Mouse (Mus musculus): ENCODE data around the gene Lsm10.

Gene Lsm10

DNA sequence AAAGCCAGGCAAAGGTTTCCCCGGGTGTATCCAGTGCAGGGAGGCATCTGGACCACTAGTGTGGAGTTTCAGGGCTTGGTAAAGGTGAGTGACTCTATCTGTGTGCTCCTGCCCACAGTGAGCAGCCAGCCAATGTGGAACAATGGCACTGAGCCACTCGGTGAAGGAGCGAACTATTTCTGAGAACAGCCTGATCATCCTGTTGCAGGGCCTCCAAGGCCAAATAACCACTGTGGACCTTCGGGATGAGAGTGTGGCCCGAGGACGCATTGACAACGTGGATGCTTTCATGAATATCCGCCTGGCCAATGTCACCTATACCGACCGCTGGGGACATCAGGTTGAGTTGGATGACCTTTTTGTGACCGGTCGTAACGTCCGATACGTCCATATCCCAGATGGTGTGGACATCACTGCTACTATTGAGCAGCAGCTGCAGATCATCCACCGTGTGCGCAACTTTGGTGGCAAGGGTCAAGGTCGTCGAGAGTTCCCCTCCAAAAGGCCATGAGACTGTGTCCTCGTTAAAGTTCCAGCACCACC, 1.4 kb downstream of the Lsm10 start:
- no peak for DNase-seq

DNA sequence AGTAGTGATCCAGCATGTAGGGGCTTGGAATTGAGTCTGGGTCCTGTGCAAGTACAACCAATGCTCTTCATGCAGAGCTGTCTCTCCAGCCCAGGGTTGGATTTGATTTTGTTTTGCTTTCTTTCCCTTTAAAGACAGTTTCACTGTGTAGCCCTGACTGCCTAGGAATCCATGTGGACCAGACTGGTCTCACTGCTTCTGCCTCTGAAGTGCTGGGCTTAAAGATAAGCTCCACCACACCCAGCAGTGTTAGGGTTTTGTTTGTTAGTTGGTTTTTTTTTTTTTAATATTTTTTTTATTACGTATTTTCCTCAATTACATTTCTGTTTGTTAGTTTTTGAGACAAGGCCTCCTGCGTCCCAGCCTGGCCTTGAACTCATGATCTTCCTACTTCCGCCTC, 2.9 kb downstream of the Lsm10 start:
- no peak for DNase-seq

DNA sequence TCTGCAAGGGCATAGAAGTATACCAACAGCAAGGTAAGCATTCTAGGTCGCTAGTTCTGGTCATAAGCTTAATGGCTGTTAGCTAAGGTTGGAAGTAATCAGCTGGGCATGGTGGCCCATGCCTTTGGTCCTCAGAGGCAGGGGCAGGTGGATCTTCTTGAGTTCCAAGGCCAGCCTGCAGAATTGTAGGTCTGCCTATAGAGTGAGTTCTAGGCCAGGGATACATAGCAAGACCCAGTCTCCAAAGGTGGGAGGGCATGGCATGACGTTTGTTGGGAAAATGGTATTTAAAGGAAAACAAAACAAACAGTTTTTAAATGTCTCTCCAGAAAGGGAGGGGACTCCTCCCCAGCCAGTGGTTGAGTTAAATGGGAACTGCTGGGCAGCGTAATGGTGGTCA, 4.3 kb downstream of the Lsm10 start:
- no peak for DNase-seq

- no peak for DNase-seq
Observed at GRCm38 (mm10) chr4:126102061-126102841, 5.8 kb downstream of the Lsm10 start.

DNA sequence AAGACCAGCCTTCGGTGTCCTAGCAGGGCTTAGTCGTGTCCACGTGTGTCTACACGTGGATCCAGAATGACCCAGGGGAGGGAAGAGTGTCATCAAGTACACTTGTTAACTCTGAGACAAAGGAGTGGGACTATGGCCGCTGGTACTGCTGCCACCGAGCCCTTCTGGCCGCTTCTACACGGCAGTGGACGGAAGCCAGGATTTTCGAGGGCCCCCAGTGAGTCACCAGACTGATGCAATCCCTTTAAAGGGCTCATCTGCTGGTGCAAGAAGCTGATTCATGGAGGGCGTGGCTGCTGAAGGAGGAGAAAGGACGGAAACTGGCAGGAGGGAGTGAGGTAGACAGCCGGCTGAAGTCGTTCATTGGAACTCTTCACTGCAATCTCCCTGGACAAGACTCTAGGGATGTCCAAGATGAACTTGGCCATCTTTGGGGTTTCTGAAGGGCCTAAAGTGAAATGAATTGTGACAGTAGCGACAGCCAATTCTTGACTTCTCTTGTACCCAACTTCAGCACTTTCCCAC, 6.7 kb downstream of the Lsm10 start:
- DNase-seq: peak; percentile 80 to 88

DNA sequence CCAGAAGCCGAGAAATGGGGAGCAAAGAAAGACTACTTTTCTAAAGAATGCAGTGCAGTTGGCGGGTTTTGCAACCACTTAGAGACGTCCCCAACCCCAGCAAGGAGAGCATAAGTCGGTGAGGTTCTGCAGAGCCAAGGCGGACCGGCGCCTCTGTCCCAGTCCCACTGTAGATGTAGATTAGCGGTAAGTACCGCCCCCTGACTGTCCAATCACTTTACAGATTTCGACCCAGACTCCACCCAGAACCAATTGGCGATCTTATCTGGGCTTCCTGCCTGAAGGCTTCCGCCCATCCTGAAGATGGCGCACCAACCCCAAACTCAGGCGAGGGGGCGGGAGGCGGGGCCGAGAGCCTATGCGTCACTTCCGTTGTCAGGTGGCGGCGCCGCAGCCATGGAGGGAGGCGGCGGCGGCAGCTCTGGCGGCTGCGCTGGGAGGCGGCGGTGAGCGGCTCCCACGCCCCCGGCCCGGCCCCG, 7.2 kb downstream of the Lsm10 start, which contains the start of gene Stk40:
Gene Stk40 (plus strand): TSS at position 368 of the 479 bp plus-strand sequence.
- DNase-seq: peak; percentile 97 to 98

DNA sequence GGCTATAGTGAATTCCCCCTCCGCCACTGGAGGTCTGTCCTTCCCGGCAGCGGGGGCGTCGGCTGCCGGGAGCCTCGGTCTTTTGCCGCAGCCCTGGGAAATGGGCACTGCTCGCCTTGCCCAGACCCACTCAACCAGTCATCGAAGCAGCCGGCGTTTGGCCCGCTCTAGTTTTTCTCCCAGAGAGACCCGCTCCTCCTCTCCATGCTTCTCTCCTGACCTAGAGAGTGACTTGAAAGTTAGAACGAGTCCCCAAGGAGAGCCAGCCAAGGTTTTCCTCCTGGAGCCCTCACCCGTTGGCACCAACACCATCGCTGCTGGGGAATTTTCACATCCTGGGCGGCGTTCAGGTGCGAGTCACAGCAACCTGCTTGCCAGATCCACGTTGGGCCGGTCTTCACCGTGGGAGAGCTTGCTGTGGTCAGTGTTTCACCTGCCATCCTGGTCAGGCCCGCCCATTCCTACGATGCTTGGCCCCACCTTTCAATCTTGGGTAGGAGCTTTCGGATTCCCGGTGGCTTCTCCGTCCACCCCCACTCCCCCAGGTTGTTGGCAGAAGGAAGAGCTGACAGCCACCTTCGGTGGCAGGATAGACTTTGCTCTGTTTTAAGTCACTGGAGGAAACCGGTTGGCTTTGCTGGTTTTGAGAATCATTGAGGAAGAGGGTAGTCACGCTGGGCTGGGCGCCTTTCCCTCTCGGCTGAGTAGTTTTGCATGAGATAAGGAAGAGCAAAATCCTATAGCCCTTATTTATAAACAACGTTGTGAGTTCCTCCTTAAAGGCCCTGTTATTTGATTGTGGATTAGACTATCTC, 8.0 kb downstream of the Lsm10 start:
- peak; percentile 66 to 68 for DNase-seq

DNA sequence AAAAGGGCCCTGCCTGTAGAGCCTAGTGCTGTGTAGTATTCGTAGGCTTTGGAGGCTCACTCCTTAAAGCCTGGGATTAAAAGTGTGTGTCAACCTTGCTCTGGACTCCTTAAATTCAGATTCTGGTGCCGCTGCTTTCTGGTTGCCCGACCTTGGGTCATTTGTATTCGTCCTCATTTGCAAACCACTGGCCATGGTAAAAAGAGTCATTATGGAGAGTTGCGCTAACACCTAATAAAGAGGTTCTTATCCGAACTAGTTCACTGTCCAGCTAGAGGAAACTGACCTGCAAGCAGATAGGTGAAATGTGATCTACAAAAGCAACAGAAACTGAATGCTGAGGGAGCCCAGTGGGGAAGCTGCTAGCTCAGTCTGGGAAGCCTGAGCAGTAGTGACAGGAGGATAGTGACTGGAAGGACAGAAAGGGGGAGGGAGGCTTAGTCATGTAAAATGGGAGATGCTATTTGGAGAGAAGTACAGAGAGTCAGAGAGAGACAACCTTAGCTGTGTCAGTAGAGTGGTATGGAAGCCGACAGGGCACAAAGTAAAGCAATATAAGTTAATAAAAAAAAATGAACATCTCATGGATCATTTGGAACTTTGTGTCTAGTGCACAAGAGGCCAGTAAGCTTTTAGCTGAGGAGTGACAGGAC, 8.8 kb downstream of the Lsm10 start:
- DNase-seq: no peak

DNA sequence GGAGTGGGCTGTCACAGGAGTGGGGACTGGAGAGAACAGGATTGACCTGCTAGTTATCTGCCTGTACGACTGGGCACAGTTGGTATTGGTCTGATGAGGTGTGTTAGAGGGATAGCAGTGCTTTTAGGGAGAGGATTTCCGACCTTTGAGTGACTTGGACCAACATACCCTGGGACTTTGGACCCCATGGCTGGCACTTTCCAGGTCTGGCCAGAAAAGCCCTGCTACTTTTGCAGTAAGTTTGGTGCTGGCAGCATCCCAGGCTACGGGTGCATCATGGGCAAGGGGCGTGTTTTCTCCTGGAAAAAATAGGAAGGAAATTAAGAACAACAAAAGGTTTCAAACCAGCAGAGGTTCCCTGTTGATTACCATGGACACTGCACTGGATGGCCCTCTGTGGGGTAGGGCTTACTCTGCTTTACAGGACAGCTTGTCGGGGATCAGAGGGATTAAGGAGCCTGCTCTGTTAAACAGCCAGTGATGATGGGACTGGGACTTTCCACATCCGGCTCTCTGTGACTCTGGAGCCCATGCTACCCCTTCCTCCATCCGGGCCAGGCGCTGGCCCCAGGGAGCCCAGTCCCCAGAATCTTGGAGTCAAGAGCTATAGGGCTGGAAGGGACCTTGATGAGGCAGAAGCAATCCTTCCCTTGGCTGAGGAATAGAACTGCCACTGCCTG, 11.8 kb downstream of the Lsm10 start:
- DNase-seq: no peak

DNA sequence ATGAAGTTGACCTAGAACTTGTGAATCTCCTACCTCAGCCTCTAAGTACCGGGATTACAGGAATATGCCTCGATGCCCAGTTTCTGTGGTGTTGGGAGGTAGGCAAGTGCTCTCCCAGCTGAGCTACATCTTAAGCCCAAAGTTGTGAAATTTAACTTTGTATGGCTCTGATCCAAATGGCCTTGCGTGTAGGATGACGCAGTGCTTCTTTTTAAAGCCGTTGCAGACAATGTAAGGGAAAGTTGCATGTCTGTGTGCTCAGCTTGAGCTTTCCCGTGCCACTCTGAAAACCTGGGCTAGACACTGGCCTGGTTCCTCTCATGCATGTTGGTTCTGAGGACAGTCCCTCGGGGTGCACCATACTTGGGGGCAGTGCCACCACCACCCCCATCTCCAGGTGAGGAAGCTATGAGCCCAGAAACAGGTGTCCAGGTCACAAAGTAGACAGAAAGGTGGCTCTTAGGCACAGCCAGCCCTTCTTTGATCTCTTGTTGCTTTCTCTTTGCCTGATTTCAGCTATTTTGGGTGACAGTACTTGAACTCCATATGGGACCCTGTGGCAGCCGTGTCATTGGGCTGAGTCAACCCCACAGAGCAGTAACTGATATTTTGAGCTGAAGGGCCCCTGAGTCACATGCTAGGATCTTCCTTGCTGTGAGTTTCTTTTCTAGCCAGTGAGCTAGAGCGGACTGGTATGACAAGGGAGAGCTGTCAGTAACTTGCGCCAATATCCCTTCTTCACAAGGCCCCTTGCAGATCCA, 13.4 kb downstream of the Lsm10 start:
- no peak for DNase-seq

DNA sequence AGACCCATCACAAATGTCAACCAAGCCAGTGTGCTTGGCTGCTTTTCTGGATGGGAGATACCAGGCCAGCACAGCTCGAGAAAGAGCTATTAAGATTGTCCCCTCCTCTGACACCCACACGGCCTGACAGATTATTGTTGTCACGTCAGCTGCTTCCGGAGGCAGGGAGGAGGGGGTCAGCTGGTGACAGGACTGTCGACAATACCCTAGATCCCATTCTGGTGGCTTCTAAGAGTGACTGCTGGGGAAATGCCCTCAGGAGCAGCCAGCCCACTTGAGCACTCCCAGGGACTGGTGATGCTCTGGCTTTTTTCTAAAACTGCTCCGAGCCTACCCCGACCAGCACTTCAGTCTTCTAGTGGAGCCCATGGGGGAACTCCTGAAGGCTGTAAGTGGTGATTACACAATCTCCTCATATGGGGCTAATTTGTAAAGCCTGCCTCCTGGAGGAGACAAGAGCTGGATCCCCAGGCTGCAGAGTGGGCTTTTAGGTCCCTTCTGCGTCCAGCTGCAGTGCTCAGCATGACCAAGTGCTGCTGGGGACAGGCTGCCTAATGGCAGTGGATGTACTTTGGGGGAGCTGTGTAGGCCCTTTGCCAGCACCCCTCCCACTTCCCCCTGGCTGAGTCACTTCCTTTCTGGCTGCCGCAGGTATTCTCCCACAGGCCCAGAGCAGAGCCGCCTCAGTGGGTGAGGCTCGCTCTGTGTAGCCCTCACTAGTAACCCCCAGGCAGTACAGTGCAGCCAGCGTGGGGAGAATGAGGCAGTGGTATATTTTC, 14.1 kb downstream of the Lsm10 start:
- DNase-seq: peak; percentile 60 to 67

GRCm38 (mm10) chr4:126111153-126111549, 14.7 kb downstream of the Lsm10 start:
- DNase-seq: no peak

- peak; percentile 59 to 65 for DNase-seq
Observed at GRCm38 (mm10) chr4:126113243-126113642, 16.8 kb downstream of the Lsm10 start.

DNA sequence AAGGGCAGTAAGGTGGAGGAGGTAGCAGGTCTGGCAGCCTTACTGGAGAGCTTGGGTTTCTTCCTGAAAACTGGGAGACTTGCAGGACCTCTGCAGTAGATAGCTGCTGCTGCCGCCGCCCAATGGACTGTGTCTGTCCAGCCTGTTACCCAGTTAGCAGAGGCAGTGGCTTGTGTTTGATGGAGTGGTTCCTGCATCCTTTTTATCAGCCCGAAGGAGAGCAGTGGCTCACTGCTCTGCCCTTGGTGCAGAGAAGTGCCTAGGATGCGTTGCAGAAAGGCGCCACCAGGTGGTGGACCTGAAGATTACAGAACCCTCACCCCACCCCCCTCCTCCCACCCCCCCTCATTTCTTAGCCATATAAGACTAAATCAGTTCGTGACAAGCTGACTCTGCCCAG, 17.5 kb downstream of the Lsm10 start:
- DNase-seq: peak; percentile 70 to 82

GRCm38 (mm10) chr4:126115411-126115810, 19.0 kb downstream of the Lsm10 start:
- DNase-seq: no peak

- DNase-seq: no peak
Observed at GRCm38 (mm10) chr4:126115871-126116521, 19.6 kb downstream of the Lsm10 start.

DNA sequence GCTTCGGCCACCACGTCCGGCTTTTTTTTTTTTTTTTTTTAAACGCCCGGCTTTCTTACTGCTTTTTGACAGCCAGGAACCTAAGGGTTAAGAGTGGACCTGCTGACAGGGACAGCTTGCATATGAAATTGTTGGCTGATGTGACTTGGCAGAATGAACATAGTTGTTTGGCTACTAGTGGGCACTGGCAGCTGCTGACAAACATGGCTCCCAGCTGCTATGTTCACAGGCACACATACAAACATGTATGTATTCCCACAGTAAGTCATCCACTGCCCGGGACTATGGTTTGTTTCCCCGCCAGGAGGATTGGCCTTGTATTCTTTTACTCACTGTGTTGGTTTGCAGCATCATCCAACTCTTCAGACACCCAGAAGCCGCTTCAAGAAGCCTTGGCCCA, 20.7 kb downstream of the Lsm10 start:
- DNase-seq: peak; percentile 60 to 64

DNA sequence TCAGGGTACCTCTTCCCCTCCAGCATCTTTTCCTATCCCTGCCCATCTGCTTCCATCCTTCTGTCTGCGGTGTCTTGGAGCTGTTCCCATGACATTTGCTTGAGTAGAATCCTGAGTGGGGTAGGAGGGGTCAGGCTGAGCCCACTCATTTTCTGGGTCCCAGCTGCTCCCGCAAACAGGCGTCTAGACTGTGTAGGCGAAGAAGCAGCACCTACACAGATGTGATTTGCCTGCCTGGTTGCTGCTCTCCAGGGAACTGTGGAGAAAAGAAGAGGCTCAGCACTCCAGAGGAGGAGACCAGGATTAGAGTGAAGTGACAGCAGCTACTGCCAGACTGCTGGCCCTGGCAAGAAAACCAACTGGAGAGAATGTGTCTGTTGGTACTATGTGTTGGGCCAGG, 22.2 kb downstream of the Lsm10 start:
- peak; percentile 77 to 84 for DNase-seq

DNA sequence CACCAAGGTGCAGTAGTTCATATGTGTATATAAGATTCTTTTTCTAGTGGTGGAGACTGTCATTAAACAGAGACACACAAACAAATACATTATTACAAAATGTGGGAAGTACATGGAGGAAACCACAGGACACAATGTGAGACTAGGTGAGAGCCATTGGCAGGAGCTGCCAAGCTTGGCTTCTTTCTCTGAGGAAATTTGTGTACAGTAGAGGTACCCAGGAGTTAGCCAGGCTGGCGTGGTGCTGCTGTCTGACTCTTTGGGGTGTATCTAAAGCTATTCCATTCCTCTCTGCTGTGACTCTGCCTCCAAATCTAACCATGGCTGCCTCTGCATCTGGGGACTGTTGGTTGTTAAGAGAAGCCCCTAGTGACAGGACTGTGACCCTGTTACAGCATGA, 22.6 kb downstream of the Lsm10 start:
- DNase-seq: peak; percentile 66 to 75

DNA sequence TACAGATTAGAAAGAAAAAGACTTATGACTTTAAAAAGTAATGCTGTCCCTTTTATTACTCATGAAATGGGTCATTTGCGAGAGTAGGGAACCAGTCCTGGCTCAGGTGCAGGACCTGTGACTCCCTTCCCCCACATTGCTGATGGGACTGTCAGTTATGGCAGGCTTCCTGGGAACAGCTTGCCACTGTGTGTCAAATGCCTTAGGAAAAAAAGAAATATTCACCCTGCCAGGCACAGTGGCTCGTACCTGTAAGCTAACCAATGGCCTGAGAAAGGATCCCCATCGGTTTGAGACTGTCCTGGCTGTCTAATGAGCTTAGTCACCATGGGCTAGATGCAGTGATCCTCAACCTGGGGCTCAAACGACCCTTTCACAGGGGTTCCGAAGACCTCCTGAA, 23.6 kb downstream of the Lsm10 start:
- peak; percentile 85 to 87 for DNase-seq

Measured in cerebellum, postnatal 14 days (tissue).